Mouse (Mus musculus): ENCODE measurements around the gene Myl9.

GRCm38 (mm10) chr2:156788836-156789235 is 13.6 kb downstream of the Myl9 start:
- TF ChIP-seq CTCF (conservative IDR thresholded peaks at IDR 0.05; ENCODE audit: insufficient read depth, insufficient read length, low read depth, low read length) (no peak), POLR2A (IDR thresholded peaks at IDR 0.05; ENCODE audit: low read depth, low read length) (no peak)
